Mouse (Mus musculus) liver, embryonic 14.5 days (tissue): ENCODE results near the gene Rtraf. TPM values are rescaled to one million over a fixed set of nuclear protein-coding genes. Genes with fewer than 3 reads are reported as not detected.
A peak's percentile ranks its signal among the peaks of the same experiment; 100 is the strongest.

ENCODE experiments used
- ATAC-seq: fragments of 200-750 bp; cut with Nextera tagmentation; 2 replicates; pipeline ENCODE4 v1.8.0; 2017; ENCODE audit warnings: moderate number of reproducible peaks, mild to moderate bottlenecking, moderate library complexity; ENCODE audit not compliant: insufficient read depth
- DNase-seq, 3 experiments: peaks; one replicate each; pipeline ENCODE4 v3.0.0-alpha.2; 2012 to 2013; ENCODE audit warnings: low read depth in 3 of 3, low spot score in 3 of 3
- H3K27ac ChIP-seq: fragments of 300-500 bp; sonication (generic); 2 replicates; pipeline ENCODE4 v1.5.1; 2014; ENCODE audit warnings: moderate library complexity, mild to moderate bottlenecking, control low read depth, inconsistent platforms
- H3K27me3 ChIP-seq: fragments of 300-500 bp; sonication (generic); 2 replicates; pipeline ENCODE4 v1.6.1; 2014; ENCODE audit warnings: mild to moderate bottlenecking, low read length, moderate library complexity; ENCODE audit not compliant: control insufficient read depth, insufficient read depth
- H3K36me3 ChIP-seq: fragments of 300-500 bp; sonication (generic); replicated peaks from 2 replicates; pipeline ENCODE4 v1.6.1; 2014; ENCODE audit warnings: low read depth; ENCODE audit not compliant: control insufficient read depth, insufficient read depth
- H3K4me1 ChIP-seq, 2 experiments: fragments of 200-500 bp in 1 of 2; fragments of 300-500 bp in 1 of 2; sonication (generic) in 1 of 2; replicated peaks; 2 replicates each; pipeline ENCODE4 v1.6.1; 2012 to 2014; ENCODE audit warnings: antibody characterized with exemption in 1 of 2, inconsistent platforms in 1 of 2, low read length in 1 of 2; ENCODE audit not compliant: control insufficient read depth in 2 of 2, insufficient read depth in 2 of 2
- H3K4me2 ChIP-seq: fragments of 300-500 bp; sonication (generic); 2 replicates; pipeline ENCODE4 v1.6.1; 2014; ENCODE audit warnings: low read depth, mild to moderate bottlenecking, control low read depth, moderate library complexity
- H3K4me3 ChIP-seq, 2 experiments: fragments of 200-500 bp in 1 of 2; fragments of 300-500 bp in 1 of 2; sonication (generic) in 1 of 2; 2 replicates each; pipeline ENCODE4 v1.5.1; 2012 to 2014; ENCODE audit warnings: low read depth in 2 of 2, low read length in 2 of 2, mild to moderate bottlenecking in 2 of 2, control low read depth in 1 of 2, inconsistent platforms in 1 of 2, moderate library complexity in 1 of 2; ENCODE audit not compliant: insufficient read depth in 1 of 2
- H3K9ac ChIP-seq: fragments of 300-500 bp; sonication (generic); replicated peaks from 2 replicates; pipeline ENCODE4 v1.6.1; 2014; ENCODE audit warnings: mild to moderate bottlenecking, control low read depth, moderate library complexity
- H3K9me3 ChIP-seq: fragments of 300-500 bp; sonication (generic); 2 replicates; pipeline ENCODE4 v1.6.1; 2016; ENCODE audit warnings: low read length, mixed read lengths; ENCODE audit not compliant: control insufficient read depth
- CTCF ChIP-seq: IDR thresholded peaks from 2 replicates; pipeline ENCODE4 v1.5.1; 2016; ENCODE audit warnings: antibody characterized with exemption, low read depth, control low read depth
- EP300 ChIP-seq: IDR thresholded peaks from 2 replicates; pipeline ENCODE4 v1.6.1; 2016; ENCODE audit warnings: antibody characterized with exemption, low read depth
- WGBS: fragments of 180-500 bp; shearing (Covaris S2); extraction: QIAGEN DNeasy Blood & Tissue Kit; methylation state at CpG from one replicate; pipeline ENCODE4 v1.1.7; 2014; ENCODE audit not compliant: insufficient replicate concordance; 5-methylcytosine and 5-hydroxymethylcytosine counted together
- polyA plus RNA-seq, 2 experiments: library from polyadenylated mRNA; depleted of rRNA in 1 of 2; stranded (reverse) in 1 of 2; unstranded in 1 of 2; fragments of >200 nt; fragmentation: Nextera tagmentation in 1 of 2; extraction: Ambion mirVana in 1 of 2; gene quantifications; 2 replicates each; pipeline versions ENCODE4 v1.2.1 to v1.2.3; 2012 to 2014

The Rtraf gene
- polyA plus RNA-seq, 2 experiments: 40.8 to 93.5 TPM

GRCm38 (mm10) chr14:19836289-19836688 lies 12.7 kb upstream of the Rtraf start:
- no peak for TF ChIP-seq CTCF
- no peak for TF ChIP-seq EP300
- no peaks in the 10 kb centered on the region for H3K9me3 ChIP-seq
- H3K4me2 ChIP-seq: no peak overlapping the region
- no peak for DNase-seq
- no peak overlapping the region for H3K4me3 ChIP-seq
- H3K27ac ChIP-seq: no peak overlapping the region
- no peaks in the 10 kb centered on the region for H3K4me1 ChIP-seq
- no peaks in the 10 kb centered on the region for H3K36me3 ChIP-seq
- no peak for ATAC-seq
- no peak overlapping the region for H3K9ac ChIP-seq
- H3K27me3 ChIP-seq: no peaks in the 10 kb centered on the region
- 48% methylated on average over 3 of the region's 3 CpGs for WGBS

DNA sequence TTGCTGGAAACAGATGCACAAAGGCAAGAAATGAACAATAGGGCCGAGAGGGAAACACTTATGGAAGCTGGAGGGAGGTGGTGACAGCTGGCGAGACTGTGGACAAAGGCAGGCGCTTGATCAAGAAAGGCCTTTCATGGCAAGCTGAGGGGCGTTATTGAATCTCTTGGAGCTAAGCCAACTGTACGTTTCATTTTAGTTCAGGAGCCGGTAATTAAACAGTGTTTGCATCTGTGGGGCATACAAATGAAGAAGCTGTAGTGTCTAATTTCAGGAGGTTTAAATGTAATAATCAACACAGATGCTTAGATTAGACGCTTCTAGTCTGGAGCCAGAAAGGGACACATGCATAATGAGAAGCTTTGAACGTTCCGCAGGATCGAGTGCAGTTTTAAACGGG lies 1.9 kb upstream of the Rtraf start:
- no peak for TF ChIP-seq CTCF
- no peak for TF ChIP-seq EP300
- Histone ChIP-seq H3K36me3 (peaks cover 9% of the 10 kb centered on the region), H3K4me1 (peaks cover 0 to 7% of the 10 kb centered on the region in 2 experiments), H3K4me3 (no peak overlapping the region), H3K9me3 (no peaks in the 10 kb centered on the region), H3K27me3 (no peaks in the 10 kb centered on the region), H3K4me2 (no peak overlapping the region), H3K9ac (no peak overlapping the region), H3K27ac (no peak overlapping the region)
- WGBS: 70% methylated on average over 11 of the region's 11 CpGs
- DNase-seq (no peak), ATAC-seq (no peak)

GRCm38 (mm10) chr14:19821686-19822085 lies 1.9 kb downstream of the Rtraf start:
- ATAC-seq (no peak), DNase-seq (no peak)
- no peaks in the 10 kb centered on the region for H3K9me3 ChIP-seq
- H3K27ac ChIP-seq: no peak overlapping the region
- no peaks in the 10 kb centered on the region for H3K27me3 ChIP-seq
- no peak for TF ChIP-seq EP300
- no peak for TF ChIP-seq CTCF
- WGBS: 83% methylated on average over 5 of the region's 5 CpGs
- H3K9ac ChIP-seq: no peak overlapping the region
- H3K4me3 ChIP-seq: no peak overlapping the region
- H3K36me3 ChIP-seq: peaks cover 9% of the 10 kb centered on the region
- H3K4me2 ChIP-seq: no peak overlapping the region
- peaks cover 0 to 7% of the 10 kb centered on the region in 2 experiments for H3K4me1 ChIP-seq

GRCm38 (mm10) chr14:19817949-19818348 lies 5.7 kb downstream of the Rtraf start:
- H3K36me3 ChIP-seq: peaks cover 22% of the 10 kb centered on the region
- no peak for TF ChIP-seq EP300
- peak; percentile 82 for TF ChIP-seq CTCF
- no peaks in the 10 kb centered on the region for H3K27me3 ChIP-seq
- 4% methylated on average over 1 of the region's 1 CpGs for WGBS
- no peak overlapping the region for H3K27ac ChIP-seq
- H3K9me3 ChIP-seq: no peaks in the 10 kb centered on the region
- no peak overlapping the region for H3K4me3 ChIP-seq
- peak; percentile 38 to 55 (median 42) for DNase-seq
- no peak for ATAC-seq
- peaks cover 0 to 3% of the 10 kb centered on the region in 2 experiments; a peak in 2 of 4 replicates for H3K4me1 ChIP-seq
- no peak overlapping the region for H3K9ac ChIP-seq
- no peak overlapping the region for H3K4me2 ChIP-seq

DNA sequence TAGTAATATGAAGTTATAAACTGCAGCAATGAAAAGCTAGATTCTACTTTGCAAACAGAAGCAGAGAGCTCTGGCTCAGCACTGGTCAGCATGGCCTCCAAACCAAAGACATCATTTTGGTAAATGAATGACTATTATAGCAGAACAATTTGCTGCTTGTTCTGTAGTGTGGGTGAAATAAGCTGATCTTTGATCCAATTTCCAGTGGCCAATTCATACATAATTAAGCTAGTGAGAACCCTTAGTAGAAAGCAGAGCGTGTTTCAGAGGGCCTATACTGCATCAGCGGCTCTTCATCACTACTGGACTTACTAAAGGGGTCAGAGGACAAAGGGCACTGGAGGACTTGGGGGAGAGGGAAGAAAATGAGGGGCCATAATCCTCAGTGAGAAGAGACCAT lies 10.6 kb downstream of the Rtraf start:
- DNase-seq: no peak
- Histone ChIP-seq H3K9me3 (no peaks in the 10 kb centered on the region), H3K27me3 (no peaks in the 10 kb centered on the region), H3K27ac (no peak overlapping the region), H3K36me3 (peaks cover 16% of the 10 kb centered on the region), H3K9ac (no peak overlapping the region), H3K4me3 (no peak overlapping the region), H3K4me2 (no peak overlapping the region), H3K4me1 (no peaks in the 10 kb centered on the region)
- TF ChIP-seq EP300: no peak
- no peak for TF ChIP-seq CTCF
- no peak for ATAC-seq
- 85% methylated on average over 2 of the region's 2 CpGs for WGBS

GRCm38 (mm10) chr14:19809934-19810333 lies 13.7 kb downstream of the Rtraf start:
- DNase-seq (no peak), ATAC-seq (no peak)
- no peak overlapping the region for H3K27ac ChIP-seq
- H3K27me3 ChIP-seq: no peaks in the 10 kb centered on the region
- no peaks in the 10 kb centered on the region for H3K4me1 ChIP-seq
- WGBS: 82% methylated on average over 10 of the region's 10 CpGs
- no peak overlapping the region for H3K4me2 ChIP-seq
- no peaks in the 10 kb centered on the region for H3K9me3 ChIP-seq
- no peak for TF ChIP-seq EP300
- no peak for TF ChIP-seq CTCF
- no peak overlapping the region for H3K4me3 ChIP-seq
- peaks cover 8% of the 10 kb centered on the region for H3K36me3 ChIP-seq
- H3K9ac ChIP-seq: no peak overlapping the region
